Mouse (Mus musculus) myocyte (in vitro differentiated cells): Measurements from ENCODE around the gene Slc11a2.
"Not testable (repeated sequence)": the region's sequence is repeated elsewhere in the genome, so short reads cannot be mapped to it uniquely, and the experiment has no call there.

Experiments
- E2F4 ChIP-seq: IDR thresholded peaks from one replicate; pipeline ENCODE4 v1.6.1; 2011; ENCODE audit warnings: mild to moderate bottlenecking, control low read depth, moderate library complexity; ENCODE audit not compliant: insufficient read depth
- MAX ChIP-seq: IDR thresholded peaks from one replicate; pipeline ENCODE4 v1.6.1; 2011; ENCODE audit warnings: low read depth, mild to moderate bottlenecking, control low read depth
- POLR2A ChIP-seq: IDR thresholded peaks from one replicate; pipeline ENCODE4 v1.6.1; 2011; ENCODE audit warnings: low read depth, mild to moderate bottlenecking, control low read depth, moderate library complexity; ENCODE audit not compliant: insufficient read length
- POLR2AphosphoS2 ChIP-seq: IDR thresholded peaks from one replicate; pipeline ENCODE4 v1.6.1; 2011; ENCODE audit warnings: low read depth, control low read depth; ENCODE audit not compliant: insufficient read length
- USF1 ChIP-seq: IDR thresholded peaks from one replicate; pipeline ENCODE4 v1.6.1; 2011; ENCODE audit warnings: low read depth, mild to moderate bottlenecking, control low read depth, moderate library complexity

DNA sequence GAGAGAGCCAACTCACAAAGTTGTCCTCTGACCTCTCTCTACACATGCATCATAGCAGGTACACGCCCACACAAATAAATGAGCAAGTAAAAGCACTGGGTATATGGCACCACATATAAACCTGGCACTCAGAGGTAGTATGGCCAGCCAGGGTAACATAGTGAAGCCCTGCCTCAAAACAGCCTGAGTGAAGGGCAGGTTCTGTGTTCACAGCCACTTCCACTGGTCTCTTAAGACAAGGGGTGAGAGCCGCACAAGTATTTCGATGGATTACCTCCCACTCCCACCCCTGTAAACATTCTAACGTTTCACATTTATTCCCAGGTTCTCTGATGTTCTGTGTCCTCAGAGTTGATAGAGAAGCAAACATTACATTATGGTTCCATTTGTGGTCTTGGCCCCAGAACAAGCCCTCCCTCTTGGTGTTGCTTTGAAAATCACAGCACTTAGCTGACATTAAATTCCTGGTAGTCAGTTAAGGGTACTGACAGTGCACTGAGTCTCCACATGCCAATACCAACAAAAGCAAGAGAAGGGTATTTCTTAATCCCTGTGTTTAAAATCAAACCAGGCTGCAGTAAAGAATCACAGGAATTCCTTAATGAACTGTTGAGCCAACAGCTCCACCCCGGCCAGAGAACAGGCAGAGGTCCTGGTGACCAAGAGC, 83.4 kb downstream of the Slc11a2 start:
- not testable (repeated sequence) for TF ChIP-seq MAX, USF1, POLR2A, POLR2AphosphoS2, E2F4
